Mouse (Mus musculus): ENCODE measurements around the gene Alox5ap.

Gene Alox5ap

GRCm38 (mm10) chr5:149264405-149264804, at the start of gene Alox5ap:
Alox5ap (plus strand) TSS chr5:149264767.
- in situ Hi-C loops (cut with MboI; ENCODE audit: unreplicated experiment in 2 of 2), result loop anchor here in 1 of 2 experiments (25.0 kb wide), 1 partner anchor 202 kb away; no protein-coding TSS in a partner anchor

GRCm38 (mm10) chr5:149215540-149215939, 49.0 kb upstream of the Alox5ap start:
- in situ Hi-C loops (cut with MboI; ENCODE audit: unreplicated experiment in 2 of 2), result loop anchor here in 1 of 2 experiments (25.0 kb wide), 1 partner anchor 1397 kb away; no protein-coding TSS in a partner anchor

- in situ Hi-C loops (cut with MboI; ENCODE audit: unreplicated experiment in 2 of 2), result loop anchor here in 1 of 2 experiments (25.0 kb wide), 1 partner anchor 1395 kb away; no protein-coding TSS in a partner anchor
Observed at GRCm38 (mm10) chr5:149217524-149218357, 46.8 kb upstream of the Alox5ap start.

- in situ Hi-C loops (cut with MboI; ENCODE audit: unreplicated experiment in 2 of 2), result loop anchor here in 1 of 2 experiments (25.0 kb wide), 1 partner anchor 1393 kb away; no protein-coding TSS in a partner anchor
Observed at GRCm38 (mm10) chr5:149219493-149219892, 45.1 kb upstream of the Alox5ap start.

GRCm38 (mm10) chr5:149221355-149221754, 43.2 kb upstream of the Alox5ap start:
- in situ Hi-C loops (cut with MboI; ENCODE audit: unreplicated experiment in 2 of 2), result loop anchor here in 1 of 2 experiments (25.0 kb wide), 1 partner anchor 1391 kb away; no protein-coding TSS in a partner anchor

- in situ Hi-C loops (cut with MboI; ENCODE audit: unreplicated experiment in 2 of 2), result loop anchor here in 1 of 2 experiments (25.0 kb wide), 1 partner anchor 1388 kb away; no protein-coding TSS in a partner anchor
Observed at GRCm38 (mm10) chr5:149224666-149225065, 39.9 kb upstream of the Alox5ap start.

GRCm38 (mm10) chr5:149228700-149229618, 35.6 kb upstream of the Alox5ap start:
- in situ Hi-C loops (cut with MboI; ENCODE audit: unreplicated experiment in 2 of 2), result no loop called here

- in situ Hi-C loops (cut with MboI; ENCODE audit: unreplicated experiment in 2 of 2), result no loop called here
Observed at GRCm38 (mm10) chr5:149229619-149230339, 34.8 kb upstream of the Alox5ap start.

- in situ Hi-C loops (cut with MboI; ENCODE audit: unreplicated experiment in 2 of 2), result no loop called here
Observed at GRCm38 (mm10) chr5:149235002-149235401, 29.6 kb upstream of the Alox5ap start.

- in situ Hi-C loops (cut with MboI; ENCODE audit: unreplicated experiment in 2 of 2), result no loop called here
Observed at GRCm38 (mm10) chr5:149237221-149237950, 27.2 kb upstream of the Alox5ap start.

- in situ Hi-C loops (cut with MboI; ENCODE audit: unreplicated experiment in 2 of 2), result no loop called here
Observed at GRCm38 (mm10) chr5:149242467-149242866, 22.1 kb upstream of the Alox5ap start.

- in situ Hi-C loops (cut with MboI; ENCODE audit: unreplicated experiment in 2 of 2), result no loop called here
Observed at GRCm38 (mm10) chr5:149243053-149243452, 21.5 kb upstream of the Alox5ap start.

GRCm38 (mm10) chr5:149245391-149245964, 19.1 kb upstream of the Alox5ap start:
- in situ Hi-C loops (cut with MboI; ENCODE audit: unreplicated experiment in 2 of 2), result no loop called here

GRCm38 (mm10) chr5:149245965-149246470, 18.5 kb upstream of the Alox5ap start:
- in situ Hi-C loops (cut with MboI; ENCODE audit: unreplicated experiment in 2 of 2), result no loop called here

- in situ Hi-C loops (cut with MboI; ENCODE audit: unreplicated experiment in 2 of 2), result no loop called here
Observed at GRCm38 (mm10) chr5:149247047-149247904, 17.3 kb upstream of the Alox5ap start.

GRCm38 (mm10) chr5:149252303-149252702, 12.3 kb upstream of the Alox5ap start:
- in situ Hi-C loops (cut with MboI; ENCODE audit: unreplicated experiment in 2 of 2), result loop anchor here in 1 of 2 experiments (25.0 kb wide), 1 partner anchor 190 kb away; no protein-coding TSS in a partner anchor

- in situ Hi-C loops (cut with MboI; ENCODE audit: unreplicated experiment in 2 of 2), result loop anchor here in 1 of 2 experiments (25.0 kb wide), 1 partner anchor 191 kb away; no protein-coding TSS in a partner anchor
Observed at GRCm38 (mm10) chr5:149253491-149253890, 11.1 kb upstream of the Alox5ap start.

- in situ Hi-C loops (cut with MboI; ENCODE audit: unreplicated experiment in 2 of 2), result loop anchor here in 1 of 2 experiments (25.0 kb wide), 1 partner anchor 193 kb away; no protein-coding TSS in a partner anchor
Observed at GRCm38 (mm10) chr5:149255522-149255921, 9.0 kb upstream of the Alox5ap start.

Data from v-Abl transformed pro-B cells (cell line).